Mouse (Mus musculus) ovary, postnatal 10 days (tissue): ENCODE results near the gene Ppp1cc.
"Not testable (repeated sequence)": the region's sequence is repeated elsewhere in the genome, so short reads cannot be mapped to it uniquely, and the experiment has no call there.

Experiments
- DNase-seq: peaks from one replicate; pipeline ENCODE4 v3.0.0; 2022; ENCODE audit warnings: low spot score

Gene Ppp1cc

DNA sequence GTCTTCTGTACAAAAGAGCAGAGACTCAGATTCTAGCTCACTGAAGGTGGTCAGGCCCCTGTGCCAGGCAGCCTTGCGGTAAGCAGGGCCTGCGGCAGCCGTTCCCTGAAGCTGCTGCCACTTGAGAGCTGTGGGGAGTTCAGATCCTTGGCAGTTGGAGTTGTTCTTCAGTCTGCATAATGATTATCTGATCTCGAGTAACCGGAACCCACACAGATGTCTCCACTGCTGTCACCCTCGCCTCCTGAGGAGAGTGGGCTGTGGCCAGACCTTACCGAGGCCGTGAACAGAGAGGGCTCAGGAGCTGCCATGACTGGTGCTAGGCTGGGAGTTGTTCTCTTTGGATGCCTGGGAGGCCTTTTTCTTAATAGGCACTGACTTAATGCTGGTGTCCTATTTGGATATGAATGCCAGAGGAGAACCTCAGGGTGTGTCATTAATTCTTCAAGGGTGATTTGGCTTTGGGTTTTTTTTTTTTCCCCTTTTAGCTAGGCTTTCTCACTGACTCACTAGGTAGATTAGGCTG lies 8.6 kb downstream of the Ppp1cc start:
- no peak for DNase-seq

DNA sequence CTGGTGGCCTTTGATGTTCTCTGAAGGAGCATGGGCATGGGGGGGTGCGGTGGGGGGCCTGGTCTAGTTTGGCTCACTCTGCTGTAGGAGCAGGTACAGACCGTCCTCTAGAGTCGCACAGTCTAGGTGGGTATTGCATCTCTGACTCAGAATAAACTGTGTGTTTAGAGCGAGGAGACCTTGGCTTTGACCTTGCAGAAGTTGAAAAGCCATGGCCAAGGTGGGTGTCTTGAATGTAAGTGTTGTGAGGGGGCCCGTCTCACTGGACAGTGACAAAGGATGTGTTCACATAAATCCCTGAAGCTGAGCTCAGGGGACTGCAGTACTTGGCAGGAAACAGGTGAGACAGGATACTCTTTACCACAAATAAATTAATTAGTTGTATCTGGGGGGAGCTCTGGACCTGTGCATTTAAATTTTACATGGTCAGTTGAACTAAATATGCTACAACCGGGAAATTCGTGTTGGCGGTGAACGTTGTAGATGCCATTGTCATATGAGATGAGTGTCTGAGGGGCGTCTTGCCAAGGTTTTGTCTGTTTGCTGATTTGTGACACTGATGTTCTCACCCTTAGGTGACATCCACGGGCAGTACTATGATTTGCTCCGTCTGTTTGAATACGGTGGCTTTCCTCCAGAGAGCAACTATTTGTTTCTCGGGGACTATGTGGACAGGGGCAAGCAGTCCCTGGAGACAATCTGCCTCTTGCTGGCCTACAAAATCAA lies 10.4 kb downstream of the Ppp1cc start:
- no peak for DNase-seq

DNA sequence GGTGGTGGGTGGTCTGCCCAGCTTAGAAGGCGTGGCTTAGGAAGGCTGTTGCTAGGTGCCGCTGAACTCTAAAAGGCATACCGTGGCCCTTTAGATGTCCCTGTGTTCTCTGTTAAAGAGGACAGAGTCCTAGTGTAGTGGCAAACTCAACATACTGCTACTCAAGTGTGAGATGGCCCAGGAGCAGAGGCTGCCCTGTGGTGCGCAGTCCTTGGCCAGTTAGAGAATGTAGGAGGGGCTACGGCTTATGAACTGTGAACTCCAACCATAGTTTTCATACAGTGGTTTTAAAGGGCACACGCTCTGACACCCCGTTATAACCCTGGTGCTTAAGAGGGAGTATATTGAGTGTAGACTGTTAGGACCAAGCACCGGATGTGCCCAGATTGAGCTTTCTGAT lies 13.0 kb downstream of the Ppp1cc start:
- DNase-seq, result no peak

DNA sequence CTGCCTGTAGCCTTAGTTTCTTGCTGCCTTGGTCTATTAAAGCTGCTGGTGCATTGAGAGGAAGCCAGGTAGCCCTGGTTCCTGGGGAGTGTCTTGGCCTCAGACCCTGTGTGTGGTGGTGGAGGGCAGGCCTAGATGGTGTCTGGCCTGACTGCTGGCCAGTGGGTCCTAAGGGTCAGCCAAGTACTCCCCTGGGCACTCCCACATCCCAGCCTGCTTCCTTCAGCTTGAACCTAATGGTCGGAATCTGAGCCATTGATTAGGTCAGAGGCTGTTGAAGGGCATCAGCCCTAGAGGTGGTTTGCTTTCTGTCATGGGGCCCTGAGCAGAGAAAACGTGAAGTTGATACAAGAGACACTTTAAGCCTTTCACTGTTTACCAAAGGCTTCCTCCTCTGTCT lies 17.3 kb downstream of the Ppp1cc start:
- DNase-seq, result no peak

DNA sequence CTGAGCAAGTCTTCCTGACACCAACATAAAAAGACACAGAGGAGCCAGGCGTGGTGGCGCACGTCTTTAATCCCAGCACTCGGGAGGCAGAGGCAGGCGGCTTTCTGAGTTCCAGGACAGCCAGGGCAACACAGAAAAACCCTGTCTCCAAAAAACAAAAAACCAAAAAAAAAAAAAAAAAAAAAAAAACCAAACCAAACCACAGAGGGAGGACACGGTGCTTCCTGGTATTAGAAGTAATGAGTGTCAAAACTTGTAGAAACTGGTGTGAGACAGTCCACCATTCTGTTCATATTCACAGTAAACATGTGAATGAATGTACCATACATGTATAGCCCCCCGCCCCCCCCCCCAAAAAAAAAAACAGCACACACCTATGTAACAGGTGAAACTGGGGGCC lies 17.9 kb downstream of the Ppp1cc start:
- DNase-seq, result no peak

DNA sequence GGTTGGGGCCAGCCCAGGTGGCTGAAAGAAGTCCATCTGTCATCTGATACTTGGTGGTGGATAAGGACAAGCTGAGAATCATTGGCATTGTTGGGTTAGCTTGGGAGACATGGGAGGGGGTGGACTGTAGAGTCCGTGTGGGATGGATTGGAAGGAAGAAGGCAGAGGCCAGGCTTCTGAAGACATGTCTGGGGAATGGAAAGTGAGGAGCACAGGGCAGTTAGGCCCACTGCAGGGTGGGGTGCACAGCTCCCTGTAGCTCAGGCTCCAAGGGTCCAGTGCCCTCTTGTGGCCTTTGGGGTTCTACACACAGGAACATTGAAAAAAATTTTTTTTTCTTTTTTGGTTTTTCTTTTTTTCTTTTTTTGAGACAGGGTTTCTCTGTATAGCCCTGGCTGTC lies 18.3 kb downstream of the Ppp1cc start:
- no peak for DNase-seq

DNA sequence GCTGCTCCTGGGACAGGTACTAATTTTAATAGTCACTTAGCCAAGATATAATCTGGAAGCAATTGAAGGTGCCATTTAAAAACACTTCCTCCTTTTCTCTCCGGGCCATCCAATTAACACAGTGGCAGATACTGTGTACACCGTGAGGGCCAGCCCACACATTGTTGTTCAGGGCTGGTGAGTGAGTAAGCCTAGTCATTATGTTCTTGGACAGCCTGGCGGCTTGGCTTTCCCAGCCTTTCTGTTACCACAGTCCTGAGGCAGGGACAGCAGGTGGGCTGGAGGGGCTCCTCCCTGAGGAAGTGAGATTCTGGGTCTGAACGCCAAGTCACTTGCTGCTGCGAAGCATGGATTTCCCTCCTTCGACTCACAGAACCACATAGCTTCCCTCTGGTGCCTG lies 21.6 kb downstream of the Ppp1cc start:
- DNase-seq, result no peak

DNA sequence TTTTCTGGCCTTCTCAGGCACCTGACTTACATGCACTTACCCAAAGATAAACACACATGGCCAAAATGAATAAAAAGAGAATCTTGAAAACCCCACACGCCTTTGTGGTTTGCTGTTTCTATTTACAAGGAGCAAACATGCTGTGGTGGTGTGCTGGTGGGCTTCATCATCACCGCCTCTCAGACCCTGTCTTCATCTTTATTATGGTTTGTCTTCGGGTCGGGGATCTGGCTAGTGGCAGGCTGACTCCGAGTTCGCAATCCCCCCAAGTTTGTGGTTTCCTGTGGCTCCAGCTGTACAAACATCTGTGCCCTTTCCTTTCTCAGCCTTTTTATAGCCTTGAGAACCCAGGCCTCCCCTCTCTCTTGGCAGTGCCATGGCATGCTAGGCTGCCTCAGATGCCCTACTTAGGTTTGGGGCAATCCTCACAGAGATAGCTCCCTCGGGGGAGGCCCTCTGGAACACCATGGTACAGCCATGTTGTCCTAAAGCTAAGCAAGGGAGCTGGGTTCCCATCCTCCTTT lies 26.3 kb downstream of the Ppp1cc start:
- DNase-seq, result no peak

DNA sequence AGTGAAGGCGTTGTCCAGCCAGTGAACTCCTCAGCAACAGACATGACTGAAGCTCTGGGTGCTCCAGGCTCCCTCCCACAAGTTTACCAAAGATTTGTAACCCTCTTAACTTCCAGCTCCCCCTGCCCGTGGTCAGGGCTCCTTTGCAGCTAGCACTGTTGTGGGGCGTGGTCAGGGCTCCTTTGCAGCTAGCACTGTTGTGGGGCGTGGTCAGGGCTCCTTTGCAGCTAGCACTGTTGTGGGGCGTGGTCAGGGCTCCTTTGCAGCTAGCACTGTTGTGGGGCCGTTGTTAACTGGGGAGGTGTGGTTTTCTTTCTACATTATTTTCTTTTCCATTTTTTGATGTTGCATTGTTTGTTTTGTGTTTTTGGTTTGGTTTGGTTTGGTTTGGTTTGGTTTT lies 26.8 kb downstream of the Ppp1cc start:
- DNase-seq, result not testable (repeated sequence)

DNA sequence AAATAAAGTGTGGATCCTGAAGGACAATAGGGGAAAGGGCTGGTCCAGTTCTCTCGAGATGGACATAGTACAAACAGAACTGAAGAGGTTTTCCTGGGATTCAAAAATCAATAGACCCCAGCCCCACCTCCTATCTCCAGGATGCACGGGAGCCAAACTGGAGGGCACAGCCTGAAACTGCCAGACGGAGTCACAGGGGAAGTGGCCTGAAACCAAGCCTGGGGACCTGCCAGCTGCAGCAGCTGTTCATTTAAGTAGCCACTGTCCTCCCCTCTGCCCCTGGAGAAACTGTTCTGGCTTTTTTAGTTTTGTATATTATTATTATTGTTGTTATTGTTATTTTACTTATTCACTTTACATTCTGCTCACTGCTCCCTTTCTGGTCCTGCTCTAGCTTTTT lies 31.0 kb downstream of the Ppp1cc start:
- DNase-seq, result no peak

DNA sequence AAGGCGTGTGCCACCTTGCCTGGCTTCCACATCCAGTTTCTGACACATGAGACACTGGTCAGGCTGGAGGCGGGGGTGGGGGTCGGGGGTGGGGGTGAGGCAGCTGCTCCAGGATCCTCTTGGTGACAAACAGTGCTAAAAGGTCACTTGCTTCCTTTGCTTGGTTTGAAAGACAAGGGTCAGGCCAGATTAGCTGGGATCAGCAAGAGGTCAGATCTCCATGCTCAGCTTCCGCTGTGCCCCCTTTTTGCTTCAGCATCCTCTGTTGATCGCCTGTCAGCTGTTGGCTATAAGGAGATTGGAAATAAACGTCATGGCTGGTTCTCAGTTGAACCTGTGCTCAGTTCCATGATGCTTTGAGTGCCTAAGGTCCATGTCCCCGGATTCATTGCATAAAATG lies 32.4 kb downstream of the Ppp1cc start:
- DNase-seq, result no peak

DNA sequence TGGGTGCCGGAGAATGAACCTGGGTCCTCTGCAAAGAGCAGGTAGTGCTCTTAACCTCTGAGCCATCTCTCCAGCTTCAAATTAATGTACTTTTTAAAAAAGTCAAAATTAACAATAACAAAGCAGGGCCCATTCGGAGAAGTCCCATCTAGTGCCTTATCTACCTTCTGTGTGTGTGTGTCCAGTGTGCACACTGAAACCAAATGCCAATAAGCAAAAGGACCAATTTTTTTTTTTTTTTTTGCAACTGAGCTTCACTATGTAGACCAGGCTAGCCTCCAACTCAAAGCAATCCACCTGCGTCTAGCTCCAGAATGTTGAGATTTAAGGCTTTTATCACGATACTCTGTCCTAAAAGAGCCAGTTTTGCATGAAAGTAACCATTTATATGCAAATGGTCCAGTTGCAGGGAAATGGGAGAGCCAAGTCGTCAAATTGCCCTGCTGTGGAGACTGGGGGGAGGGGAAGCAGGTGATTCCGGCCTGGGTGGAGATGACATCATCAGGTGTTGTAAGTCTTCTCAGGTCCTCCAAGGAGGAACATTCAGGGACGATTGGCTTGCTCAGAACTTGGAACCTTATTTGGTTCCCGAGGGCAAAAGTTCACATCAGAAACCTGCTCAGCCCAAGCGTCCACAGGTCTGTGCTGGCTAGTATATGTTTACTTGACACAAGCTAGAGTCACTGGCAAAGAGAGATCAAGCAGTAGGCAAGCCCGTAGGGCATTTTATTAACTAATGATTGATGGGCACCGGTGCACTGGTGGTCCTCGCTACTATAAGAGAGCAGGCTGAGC lies 33.4 kb downstream of the Ppp1cc start:
- DNase-seq, result no peak

DNA sequence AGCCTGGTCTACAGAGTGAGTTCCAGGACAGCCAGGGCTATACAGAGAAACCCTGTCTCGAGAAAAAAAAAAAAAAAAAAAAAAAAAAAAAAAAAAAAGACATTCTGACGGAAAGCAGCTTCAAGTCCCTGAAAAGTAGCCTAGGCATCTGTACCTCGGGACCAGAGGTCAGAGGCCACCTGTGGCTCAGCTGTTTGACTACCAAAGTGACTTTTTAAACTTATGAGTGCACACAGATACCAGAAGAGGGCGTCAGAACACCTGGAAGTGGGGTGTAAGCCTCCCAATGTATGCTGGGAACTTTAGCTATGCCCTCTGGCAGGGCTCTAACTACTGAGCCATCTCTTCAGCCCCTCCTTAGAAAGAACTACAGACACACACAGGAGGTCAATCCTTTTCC lies 34.3 kb downstream of the Ppp1cc start:
- no peak for DNase-seq

DNA sequence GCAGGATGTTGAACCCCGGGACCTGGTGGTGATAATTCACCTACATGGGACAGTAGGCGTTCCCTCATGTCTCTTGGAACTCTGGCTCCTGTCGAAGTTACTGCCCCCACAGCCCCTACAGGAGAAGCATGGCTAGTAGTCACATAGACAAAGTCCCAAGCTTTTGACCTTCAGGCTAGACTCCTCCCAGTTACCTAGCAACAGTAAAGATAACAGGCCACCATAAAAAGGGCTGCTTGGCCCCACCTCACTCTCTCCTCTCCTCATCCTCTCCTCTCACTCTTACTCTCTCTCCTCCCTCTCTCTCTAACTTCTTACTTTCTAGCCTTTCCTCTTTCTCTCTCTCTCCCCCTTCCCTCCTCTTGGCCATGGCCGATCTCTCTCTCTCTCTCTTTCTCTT lies 42.8 kb downstream of the Ppp1cc start:
- DNase-seq, result no peak

DNA sequence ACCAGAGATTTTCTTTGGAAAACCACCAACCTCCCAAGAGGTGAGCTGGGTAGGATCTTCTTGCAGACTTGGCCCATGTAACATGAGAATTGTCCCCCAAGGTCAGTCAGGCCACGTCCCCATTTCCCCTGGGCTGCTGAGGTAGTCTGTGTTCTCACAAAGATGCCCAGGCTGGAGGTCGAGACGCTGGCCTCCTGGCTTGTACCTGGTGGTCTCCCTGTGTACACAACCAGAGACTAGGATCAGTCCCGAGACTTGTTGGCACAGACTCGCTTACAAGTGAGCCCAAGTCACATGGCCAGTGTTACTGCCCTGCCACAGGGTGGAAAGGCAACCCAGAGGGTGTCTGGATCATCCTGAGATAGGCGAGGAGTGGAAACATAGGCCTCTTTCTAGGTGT lies 43.8 kb downstream of the Ppp1cc start:
- no peak for DNase-seq

DNA sequence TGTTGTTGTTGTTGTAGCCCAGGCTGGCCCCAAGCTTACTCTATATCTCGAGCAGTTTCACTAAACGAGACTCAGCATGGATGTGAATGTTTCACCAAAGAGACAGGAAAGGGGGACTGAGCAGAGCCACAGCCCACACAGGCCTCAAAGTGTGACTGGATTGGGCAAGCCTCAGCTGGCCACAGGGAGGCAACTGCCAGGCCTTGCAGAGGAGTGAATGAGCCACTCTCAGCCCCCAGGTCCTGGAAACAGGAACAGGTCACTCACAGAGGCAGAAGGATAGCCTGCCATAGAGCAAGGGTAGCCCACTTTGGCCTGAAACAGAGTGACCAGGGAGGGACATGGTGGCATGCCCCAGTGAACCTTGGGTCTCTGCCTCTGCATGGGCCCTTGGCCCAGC lies 46.1 kb downstream of the Ppp1cc start:
- no peak for DNase-seq

DNA sequence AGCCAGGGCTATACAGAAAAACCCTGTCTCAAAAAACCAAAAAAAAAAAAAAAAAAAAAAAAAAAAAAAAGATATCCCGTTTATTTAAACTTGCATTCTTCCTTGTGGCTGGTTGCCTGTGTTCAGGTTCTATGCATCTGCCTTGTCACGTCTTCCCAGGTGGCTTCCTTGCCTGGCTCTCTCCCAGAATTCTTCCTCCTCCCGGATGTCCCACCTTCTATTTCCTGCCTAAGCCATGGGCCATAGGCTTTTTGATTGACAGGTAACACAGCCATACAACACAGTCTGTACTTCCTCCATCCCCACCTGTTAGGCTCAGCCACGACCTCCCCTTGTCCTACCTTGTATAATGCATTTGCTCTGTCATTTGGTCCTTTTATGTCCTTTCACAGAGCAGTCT lies 48.4 kb downstream of the Ppp1cc start, which contains the start of gene Hvcn1:
Gene Hvcn1 (plus strand): TSS at position 330 of the 400 bp plus-strand sequence.
- DNase-seq, result no peak

DNA sequence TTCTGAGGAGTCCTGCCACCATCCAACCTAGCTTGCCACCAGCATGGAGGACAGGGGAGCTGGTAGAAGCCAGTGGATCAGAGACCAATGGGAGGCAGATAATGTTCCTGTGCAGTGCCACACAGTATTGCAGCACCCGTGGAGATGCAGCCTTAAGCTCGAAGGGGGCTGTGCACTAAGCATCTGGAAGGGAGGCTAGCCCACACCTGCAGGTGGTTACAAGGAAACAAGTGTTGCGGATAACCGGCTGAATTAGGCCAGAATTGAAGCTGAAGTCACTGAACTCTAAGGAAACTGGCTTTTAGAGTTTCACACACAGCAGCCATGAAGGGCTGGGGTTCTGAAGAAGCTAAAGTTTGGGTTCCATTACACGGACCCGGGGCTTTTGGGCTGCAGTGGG lies 50.8 kb downstream of the Ppp1cc start:
- DNase-seq, result no peak

DNA sequence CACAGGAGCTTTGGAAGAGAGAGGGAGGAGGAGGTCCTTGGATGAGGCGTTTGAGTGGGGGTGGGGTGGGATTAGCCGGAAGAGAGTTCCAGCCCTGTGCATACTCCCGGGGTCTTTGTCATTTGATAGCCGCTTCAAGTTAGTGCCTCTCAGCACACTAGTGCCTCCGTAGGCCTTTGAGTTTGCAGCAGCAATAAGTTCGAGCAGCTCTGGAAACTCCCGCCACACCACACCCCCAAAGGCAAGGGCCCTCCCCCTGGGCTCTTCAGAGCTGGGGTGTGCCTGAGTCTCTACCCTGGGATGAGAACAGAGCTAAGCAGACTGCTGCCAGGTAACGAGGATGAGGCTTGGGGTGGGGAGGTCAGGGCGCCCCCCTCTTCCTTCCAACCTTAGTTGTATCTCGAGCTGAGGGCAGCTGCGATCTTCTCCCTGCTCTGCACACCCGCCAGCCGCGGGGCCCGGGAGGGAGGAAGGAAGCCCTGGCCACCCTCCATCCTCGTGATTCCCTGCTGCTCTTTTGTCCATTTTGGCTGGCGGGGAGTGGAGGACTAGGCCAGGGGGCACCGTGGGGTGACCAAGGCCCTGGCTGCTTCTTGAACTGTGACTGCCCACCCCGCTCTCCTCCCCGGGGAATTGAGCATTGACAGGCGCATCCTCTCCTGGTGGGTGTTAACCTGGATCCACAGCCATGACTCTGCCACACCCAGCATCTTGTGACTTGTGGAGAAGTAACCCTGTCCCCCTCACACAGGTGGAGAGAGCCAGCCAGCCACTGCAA lies 51.7 kb downstream of the Ppp1cc start:
- peak; percentile 34 for DNase-seq

DNA sequence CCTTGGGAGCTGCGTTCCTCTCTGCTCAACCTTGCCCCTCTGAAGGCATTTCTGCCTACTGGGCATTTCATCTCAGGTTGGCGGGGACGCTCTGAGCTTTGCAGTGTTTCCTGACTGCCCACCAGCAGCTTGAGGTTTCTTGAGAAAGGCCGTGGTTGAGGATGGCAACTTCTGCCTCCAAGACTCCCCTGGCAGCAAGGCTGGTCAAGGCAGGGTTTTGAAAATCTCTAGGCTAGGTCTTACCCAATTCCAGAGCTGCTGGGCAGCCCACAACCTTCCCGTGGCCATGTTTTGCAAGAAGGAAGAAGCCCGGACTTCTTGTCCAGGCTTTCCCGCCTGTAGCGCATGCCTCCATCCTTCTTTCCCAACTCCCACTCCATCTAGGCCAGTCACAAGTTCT lies 52.8 kb downstream of the Ppp1cc start:
- DNase-seq, result no peak

DNA sequence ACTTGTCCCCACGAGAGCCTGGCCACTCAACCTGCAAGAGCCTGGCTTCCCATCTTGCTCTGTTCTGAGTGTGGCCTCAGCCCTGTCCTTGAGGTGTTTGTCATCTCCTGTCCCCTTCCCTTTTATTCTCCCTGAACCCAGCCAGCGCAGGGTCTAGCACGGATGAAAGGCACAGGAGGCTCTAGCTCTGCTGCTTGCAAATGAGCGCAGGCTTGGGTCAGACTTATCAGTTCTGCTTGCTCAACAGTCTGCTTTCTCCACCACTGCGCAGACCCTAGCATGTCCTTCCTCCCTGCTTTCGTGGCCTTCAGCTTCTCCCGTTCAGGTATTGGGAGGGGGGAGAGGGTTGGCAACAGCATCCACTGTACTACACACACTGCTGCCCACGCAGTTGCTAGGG lies 54.0 kb downstream of the Ppp1cc start:
- DNase-seq, result no peak

DNA sequence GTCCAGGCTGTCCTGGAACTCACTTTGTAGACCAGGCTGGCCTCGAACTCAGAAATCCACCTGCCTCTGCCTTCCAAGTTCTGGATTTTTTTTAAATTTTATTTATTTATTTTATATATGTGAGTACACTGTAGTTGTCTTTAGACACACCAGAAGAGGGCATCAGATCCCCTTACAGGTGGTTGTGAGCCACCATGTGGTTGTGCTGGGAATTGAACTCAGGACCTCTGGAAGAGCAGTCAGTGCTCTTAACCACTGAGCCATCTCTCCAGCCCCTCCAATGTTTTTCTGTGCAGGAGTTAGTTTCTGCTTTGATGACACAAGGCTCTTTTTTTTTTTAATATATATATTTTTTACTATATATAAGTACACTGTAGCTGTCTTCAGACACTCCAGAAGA lies 54.7 kb downstream of the Ppp1cc start:
- DNase-seq, result not testable (repeated sequence)
